Mouse (Mus musculus): ENCODE data around the gene Rab3b. TPM values are rescaled to one million over a fixed set of nuclear protein-coding genes. Genes with fewer than 3 reads are reported as not detected.
A peak's percentile ranks its signal among the peaks of the same experiment; 100 is the strongest.
"Not testable (repeated sequence)": the region's sequence is repeated elsewhere in the genome, so short reads cannot be mapped to it uniquely, and the experiment has no call there.

The Rab3b gene
- polyA plus RNA-seq, 1 experiment from 2014 or later: 33.7 TPM

DNA sequence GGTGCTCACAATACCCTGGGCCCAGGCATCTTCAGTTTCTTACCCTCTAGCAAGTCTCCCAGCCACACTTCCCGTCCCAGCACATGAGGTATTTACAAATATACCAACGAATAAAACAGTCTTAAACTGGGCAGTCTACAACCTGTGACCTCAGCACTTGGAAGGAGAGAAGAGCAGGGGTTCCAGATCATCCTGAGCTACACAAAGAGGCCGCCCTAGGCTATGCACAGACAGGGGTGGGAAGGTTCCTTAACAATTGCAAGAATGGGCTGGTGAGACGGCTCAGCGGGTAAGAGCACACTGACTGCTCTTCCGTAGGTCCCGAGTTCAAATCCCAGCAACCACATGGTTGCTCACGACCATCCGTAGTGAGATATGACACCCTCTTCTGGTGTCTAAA is 24.5 kb downstream of the Rab3b start:
- Histone ChIP-seq H3K4me2 (no peak overlapping the region), H3K4me1 (peaks cover 16% of the 10 kb centered on the region), H3K9ac (no peak overlapping the region), H3K27me3 (0 out of 2 replicates have a peak, but pooled peaks cover 3% of the 10 kb centered on the region), H3K36me3 (replicated peaks) (no peaks in the 10 kb centered on the region), H3K4me3 (replicated peaks) (no peak overlapping the region), H3K9me3 (no peaks in the 10 kb centered on the region), H3K27ac (no peak overlapping the region)
- no peak for ATAC-seq (ENCODE audit: low FRiP score)
- WGBS: 91% methylated on average over 9 of the region's 9 CpGs

- no peak for ATAC-seq (ENCODE audit: low FRiP score)
- 46% methylated on average over 6 of the region's 6 CpGs for WGBS
- no peak overlapping the region for H3K27ac ChIP-seq
These were observed 25.2 kb downstream of the Rab3b start for GRCm38 (mm10) chr4:108904076-108904475.

GRCm38 (mm10) chr4:108904790-108905189 is 25.9 kb downstream of the Rab3b start:
- H3K4me1 ChIP-seq: peaks cover 10% of the 10 kb centered on the region
- no peak overlapping the region for H3K9ac ChIP-seq
- no peak for ATAC-seq (ENCODE audit: low FRiP score)
- H3K27ac ChIP-seq: no peak overlapping the region
- H3K9me3 ChIP-seq: no peaks in the 10 kb centered on the region
- H3K4me3 ChIP-seq (replicated peaks): no peak overlapping the region
- H3K27me3 ChIP-seq: 0 out of 2 replicates have a peak, but pooled peaks cover 3% of the 10 kb centered on the region
- WGBS: 93% methylated on average over 10 of the region's 10 CpGs
- no peaks in the 10 kb centered on the region for H3K36me3 ChIP-seq (replicated peaks)
- no peak overlapping the region for H3K4me2 ChIP-seq

More at GRCm38 (mm10) chr4:108904076-108904475, 25.2 kb downstream of the Rab3b start:
- Histone ChIP-seq H3K9ac (no peak overlapping the region), H3K4me3 (replicated peaks) (no peak overlapping the region), H3K4me1 (peaks cover 16% of the 10 kb centered on the region), H3K27me3 (0 out of 2 replicates have a peak, but pooled peaks cover 3% of the 10 kb centered on the region), H3K4me2 (no peak overlapping the region), H3K9me3 (no peaks in the 10 kb centered on the region), H3K36me3 (replicated peaks) (no peaks in the 10 kb centered on the region)

GRCm38 (mm10) chr4:108905859-108906258 is 27.0 kb downstream of the Rab3b start:
- Histone ChIP-seq H3K4me2 (no peak overlapping the region), H3K4me1 (peaks cover 6% of the 10 kb centered on the region), H3K4me3 (replicated peaks) (no peak overlapping the region), H3K9ac (no peak overlapping the region), H3K36me3 (replicated peaks) (no peaks in the 10 kb centered on the region), H3K27me3 (0 out of 2 replicates have a peak, but pooled peaks cover 3% of the 10 kb centered on the region), H3K9me3 (no peaks in the 10 kb centered on the region), H3K27ac (no peak overlapping the region)
- 32% methylated on average over 6 of the region's 6 CpGs for WGBS
- 0 out of 2 replicates have a peak, but pooled peaks have one; percentile 51 for ATAC-seq (ENCODE audit: low FRiP score)

- no peak for ATAC-seq (ENCODE audit: low FRiP score)
- 0 out of 2 replicates have a peak, but pooled peaks cover 3% of the 10 kb centered on the region for H3K27me3 ChIP-seq
- H3K9me3 ChIP-seq: no peaks in the 10 kb centered on the region
- no peak overlapping the region for H3K4me3 ChIP-seq (replicated peaks)
- no peaks in the 10 kb centered on the region for H3K36me3 ChIP-seq (replicated peaks)
- no peak overlapping the region for H3K27ac ChIP-seq
- H3K4me1 ChIP-seq: peaks cover 6% of the 10 kb centered on the region
- no peak overlapping the region for H3K9ac ChIP-seq
- H3K4me2 ChIP-seq: no peak overlapping the region
These were observed 28.6 kb downstream of the Rab3b start for GRCm38 (mm10) chr4:108907475-108907874.

- no peak overlapping the region for H3K4me3 ChIP-seq (replicated peaks)
- no peaks in the 10 kb centered on the region for H3K27me3 ChIP-seq
- 82% methylated on average over 8 of the region's 8 CpGs for WGBS
- no peaks in the 10 kb centered on the region for H3K9me3 ChIP-seq
- H3K27ac ChIP-seq: no peak overlapping the region
- no peak for ATAC-seq (ENCODE audit: low FRiP score)
- H3K36me3 ChIP-seq (replicated peaks): no peaks in the 10 kb centered on the region
- H3K4me1 ChIP-seq: peaks cover 6% of the 10 kb centered on the region
- no peak overlapping the region for H3K4me2 ChIP-seq
- no peak overlapping the region for H3K9ac ChIP-seq
These were observed 31.1 kb downstream of the Rab3b start for GRCm38 (mm10) chr4:108909872-108910425.

GRCm38 (mm10) chr4:108911866-108912265 is 33.0 kb downstream of the Rab3b start:
- Histone ChIP-seq H3K4me1 (peaks cover 6% of the 10 kb centered on the region), H3K9me3 (no peaks in the 10 kb centered on the region), H3K4me3 (replicated peaks) (no peak overlapping the region), H3K27ac (no peak overlapping the region), H3K4me2 (no peak overlapping the region), H3K36me3 (replicated peaks) (no peaks in the 10 kb centered on the region), H3K9ac (no peak overlapping the region), H3K27me3 (no peaks in the 10 kb centered on the region)
- 69% methylated on average over 2 of the region's 2 CpGs for WGBS
- no peak for ATAC-seq (ENCODE audit: low FRiP score)

GRCm38 (mm10) chr4:108913180-108913579 is 34.3 kb downstream of the Rab3b start:
- ATAC-seq (ENCODE audit: low FRiP score): no peak
- H3K4me2 ChIP-seq: no peak overlapping the region
- H3K4me1 ChIP-seq: no peaks in the 10 kb centered on the region
- H3K9ac ChIP-seq: no peak overlapping the region
- 90% methylated on average over 2 of the region's 2 CpGs for WGBS
- H3K9me3 ChIP-seq: no peaks in the 10 kb centered on the region
- no peaks in the 10 kb centered on the region for H3K27me3 ChIP-seq
- H3K4me3 ChIP-seq (replicated peaks): no peak overlapping the region
- no peak overlapping the region for H3K27ac ChIP-seq
- H3K36me3 ChIP-seq (replicated peaks): no peaks in the 10 kb centered on the region

- H3K4me2 ChIP-seq: no peak overlapping the region
- WGBS: 88% methylated on average over 6 of the region's 6 CpGs
- H3K4me3 ChIP-seq (replicated peaks): no peak overlapping the region
- H3K4me1 ChIP-seq: no peaks in the 10 kb centered on the region
- no peak overlapping the region for H3K9ac ChIP-seq
- H3K36me3 ChIP-seq (replicated peaks): no peaks in the 10 kb centered on the region
- H3K27me3 ChIP-seq: no peaks in the 10 kb centered on the region
- no peaks in the 10 kb centered on the region for H3K9me3 ChIP-seq
- ATAC-seq (ENCODE audit: low FRiP score): no peak
- no peak overlapping the region for H3K27ac ChIP-seq
These were observed 35.5 kb downstream of the Rab3b start for GRCm38 (mm10) chr4:108914391-108914790.

GRCm38 (mm10) chr4:108915101-108915500 is 36.2 kb downstream of the Rab3b start:
- Histone ChIP-seq H3K4me3 (replicated peaks) (no peak overlapping the region), H3K4me2 (no peak overlapping the region), H3K9ac (no peak overlapping the region), H3K27me3 (no peaks in the 10 kb centered on the region), H3K27ac (no peak overlapping the region), H3K36me3 (replicated peaks) (no peaks in the 10 kb centered on the region), H3K4me1 (no peaks in the 10 kb centered on the region), H3K9me3 (no peaks in the 10 kb centered on the region)
- no peak for ATAC-seq (ENCODE audit: low FRiP score)
- 86% methylated on average over 11 of the region's 11 CpGs for WGBS

DNA sequence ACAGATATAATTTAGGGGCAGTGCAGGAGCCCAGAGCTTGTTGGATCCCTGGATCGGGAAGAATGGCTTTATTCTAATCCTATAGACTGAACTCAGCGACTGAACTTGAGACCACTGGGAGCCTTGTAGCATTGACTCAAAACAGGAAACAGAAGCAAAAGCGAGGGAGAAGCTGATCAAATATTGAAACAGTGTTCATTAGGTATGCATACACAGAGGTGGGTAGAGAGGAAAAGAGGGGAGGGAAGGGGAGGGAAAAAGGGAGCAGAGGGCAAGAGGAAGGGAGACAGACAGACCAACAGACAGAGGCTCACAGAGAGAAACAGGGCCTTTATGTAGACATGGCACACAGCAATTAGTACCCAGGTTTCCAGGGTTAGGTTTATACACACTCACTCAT is 38.8 kb downstream of the Rab3b start:
- Histone ChIP-seq H3K9me3 (no peaks in the 10 kb centered on the region), H3K9ac (no peak overlapping the region), H3K4me3 (replicated peaks) (no peak overlapping the region), H3K27me3 (no peaks in the 10 kb centered on the region), H3K4me2 (no peak overlapping the region), H3K36me3 (replicated peaks) (no peaks in the 10 kb centered on the region), H3K27ac (no peak overlapping the region), H3K4me1 (no peaks in the 10 kb centered on the region)
- WGBS: 72% methylated on average over 3 of the region's 3 CpGs
- ATAC-seq (ENCODE audit: low FRiP score): no peak

- not testable (repeated sequence) for H3K9ac ChIP-seq; H3K36me3 ChIP-seq (replicated peaks); H3K27me3 ChIP-seq; ATAC-seq (ENCODE audit: low FRiP score); H3K4me2 ChIP-seq; H3K4me1 ChIP-seq; H3K27ac ChIP-seq; H3K4me3 ChIP-seq (replicated peaks); H3K9me3 ChIP-seq
- 82% methylated on average over 9 of the region's 9 CpGs for WGBS
These were observed 49.1 kb downstream of the Rab3b start for GRCm38 (mm10) chr4:108927945-108928344.

GRCm38 (mm10) chr4:108933163-108933562 is 54.3 kb downstream of the Rab3b start:
- WGBS: 72% methylated on average over 1 of the region's 1 CpGs
- Histone ChIP-seq H3K4me1 (peaks cover 1% of the 10 kb centered on the region; the same call in 1 of the 2 replicates), H3K27ac (no peak overlapping the region), H3K27me3 (no peaks in the 10 kb centered on the region), H3K4me2 (no peak overlapping the region), H3K36me3 (replicated peaks) (no peaks in the 10 kb centered on the region), H3K4me3 (replicated peaks) (no peak overlapping the region), H3K9me3 (no peaks in the 10 kb centered on the region), H3K9ac (no peak overlapping the region)
- ATAC-seq (ENCODE audit: low FRiP score): no peak

Data from forebrain, embryonic 12.5 days (tissue).